Mouse (Mus musculus) megakaryocyte, embryonic 14.5 days (primary cell): Measurements from ENCODE around the gene Ubxn1.

Experiments used
- FLI1 ChIP-seq: IDR thresholded peaks from 2 replicates; pipeline ENCODE4 v1.6.1; 2012; ENCODE audit warnings: low read length, inconsistent platforms, mixed read lengths
- GATA1 ChIP-seq: IDR thresholded peaks from 3 replicates; pipeline ENCODE4 v1.6.1; 2012; ENCODE audit warnings: mixed read lengths, low read length, inconsistent platforms, borderline replicate concordance

GRCm38 (mm10) chr19:8839103-8839907 lies 32.0 kb upstream of the Ubxn1 start, which contains the start of gene Gng3:
- no peak for TF ChIP-seq GATA1
- no peak for TF ChIP-seq FLI1
